Mouse (Mus musculus): Measurements from ENCODE around the gene Ndufa4l2.

Gene Ndufa4l2

GRCm38 (mm10) chr10:127514764-127515163 lies at the start of gene Ndufa4l2:
Ndufa4l2 (plus strand) TSS chr10:127514967.
- in situ Hi-C loops (cut with MboI, MseI): no loop called here

- in situ Hi-C loops (cut with MboI, MseI): no loop called here
Measured at GRCm38 (mm10) chr10:127471281-127471988, 43.3 kb upstream of the Ndufa4l2 start.

- in situ Hi-C loops (cut with MboI, MseI): no loop called here
Measured at GRCm38 (mm10) chr10:127472722-127473121, 42.0 kb upstream of the Ndufa4l2 start.

- in situ Hi-C loops (cut with MboI, MseI): no loop called here
Measured at GRCm38 (mm10) chr10:127475175-127475574, 39.6 kb upstream of the Ndufa4l2 start.

- in situ Hi-C loops (cut with MboI, MseI): no loop called here
Measured at GRCm38 (mm10) chr10:127476541-127476940, 38.2 kb upstream of the Ndufa4l2 start.

GRCm38 (mm10) chr10:127477301-127477700 lies 37.5 kb upstream of the Ndufa4l2 start:
- in situ Hi-C loops (cut with MboI, MseI): no loop called here

GRCm38 (mm10) chr10:127479131-127479530 lies 35.6 kb upstream of the Ndufa4l2 start:
- in situ Hi-C loops (cut with MboI, MseI): no loop called here

GRCm38 (mm10) chr10:127480833-127481813 lies 33.6 kb upstream of the Ndufa4l2 start:
- in situ Hi-C loops (cut with MboI, MseI): no loop called here

GRCm38 (mm10) chr10:127485235-127485634 lies 29.5 kb upstream of the Ndufa4l2 start:
- in situ Hi-C loops (cut with MboI, MseI): no loop called here

GRCm38 (mm10) chr10:127488856-127489255 lies 25.9 kb upstream of the Ndufa4l2 start:
- in situ Hi-C loops (cut with MboI, MseI): no loop called here

- in situ Hi-C loops (cut with MboI, MseI): no loop called here
Measured at GRCm38 (mm10) chr10:127490160-127491127, 24.3 kb upstream of the Ndufa4l2 start.

- in situ Hi-C loops (cut with MboI, MseI): no loop called here
Measured at GRCm38 (mm10) chr10:127491128-127491512, 23.6 kb upstream of the Ndufa4l2 start.

GRCm38 (mm10) chr10:127492118-127492517 lies 22.6 kb upstream of the Ndufa4l2 start:
- in situ Hi-C loops (cut with MboI, MseI): no loop called here

- in situ Hi-C loops (cut with MboI, MseI): no loop called here
Measured at GRCm38 (mm10) chr10:127496156-127496555, 18.6 kb upstream of the Ndufa4l2 start.

GRCm38 (mm10) chr10:127499516-127499915 lies 15.3 kb upstream of the Ndufa4l2 start:
- in situ Hi-C loops (cut with MboI, MseI): no loop called here

GRCm38 (mm10) chr10:127500042-127500441 lies 14.7 kb upstream of the Ndufa4l2 start:
- in situ Hi-C loops (cut with MboI, MseI): no loop called here

GRCm38 (mm10) chr10:127500894-127501893 lies 13.6 kb upstream of the Ndufa4l2 start, which contains the start of gene Stac3:
Stac3 (plus strand) TSS chr10:127501686.
- in situ Hi-C loops (cut with MboI, MseI): no loop called here

- in situ Hi-C loops (cut with MboI, MseI): loop anchor here (5.0 kb wide), 1 partner anchor 34 kb away; no protein-coding TSS in a partner anchor
Measured at GRCm38 (mm10) chr10:127508239-127508638, 6.5 kb upstream of the Ndufa4l2 start.

GRCm38 (mm10) chr10:127509051-127509836 lies 5.5 kb upstream of the Ndufa4l2 start:
- in situ Hi-C loops (cut with MboI, MseI): loop anchor here (5.0 kb wide), 1 partner anchor 33 kb away; no protein-coding TSS in a partner anchor
